In genomic region chr3:45523281-45523680, GRCm38 (mm10) we compare ENCODE assay signal across 30 mouse cellular contexts.
"Had no signal": no experiment of that assay in that cellular context is flagged by ENCODE, and none has a peak within 500 bp of the region (broad histone marks: within the 10 kb centered on the region; RNA-seq: fewer than 3 reads in every experiment).

No protein-coding gene starts in this region.

- H3K9me3 ChIP-seq: limb, embryonic 10.5 days; limb, embryonic 12.5 days; limb, embryonic 13.5 days; limb, embryonic 15.5 days; liver, embryonic 12.5 days; liver, embryonic 13.5 days; liver, embryonic 15.5 days; lung, embryonic 15.5 days; megakaryocyte, embryonic 14.5 days; midbrain, embryonic 10.5 days; midbrain, embryonic 12.5 days; midbrain, embryonic 13.5 days; midbrain, embryonic 15.5 days; neural tube, embryonic 12.5 days had no signal

- ATAC-seq: liver, embryonic 12.5 days; liver, postnatal 0 days; lung, postnatal 0 days; midbrain, embryonic 13.5 days; midbrain, embryonic 15.5 days; midbrain, embryonic 16.5 days had no signal

- H3K4me2 ChIP-seq: limb, embryonic 12.5 days; limb, embryonic 13.5 days; limb, embryonic 15.5 days; liver, embryonic 11.5 days; liver, embryonic 12.5 days; liver, embryonic 13.5 days; liver, embryonic 15.5 days; lung, embryonic 15.5 days; midbrain, embryonic 11.5 days; midbrain, embryonic 12.5 days; midbrain, embryonic 13.5 days; midbrain, embryonic 15.5 days; neural tube, embryonic 12.5 days had no signal

- H3K27me3 ChIP-seq: limb, embryonic 12.5 days; limb, embryonic 13.5 days; limb, embryonic 15.5 days; liver, embryonic 12.5 days; liver, embryonic 13.5 days; liver, embryonic 15.5 days; lung, embryonic 15.5 days; megakaryocyte, embryonic 14.5 days; midbrain, embryonic 12.5 days; midbrain, embryonic 13.5 days; midbrain, embryonic 15.5 days; neural tube, embryonic 12.5 days had no signal

- H3K36me3 ChIP-seq: limb, embryonic 10.5 days; limb, embryonic 12.5 days; limb, embryonic 13.5 days; limb, embryonic 15.5 days; liver, embryonic 12.5 days; liver, embryonic 13.5 days; liver, embryonic 15.5 days; lung, embryonic 15.5 days; midbrain, embryonic 10.5 days; midbrain, embryonic 12.5 days; midbrain, embryonic 13.5 days; midbrain, embryonic 15.5 days; neural tube, embryonic 12.5 days had no signal

- H3K27ac ChIP-seq: limb, embryonic 10.5 days; limb, embryonic 12.5 days; limb, embryonic 13.5 days; limb, embryonic 15.5 days; liver, embryonic 12.5 days; liver, embryonic 13.5 days; liver, embryonic 14.5 days; liver, embryonic 15.5 days; lung, embryonic 15.5 days; macrophage; midbrain, embryonic 10.5 days; midbrain, embryonic 12.5 days; midbrain, embryonic 13.5 days; midbrain, embryonic 15.5 days; neural tube, embryonic 12.5 days had no signal

- H3K4me1 ChIP-seq: limb, embryonic 10.5 days; limb, embryonic 12.5 days; limb, embryonic 15.5 days; liver, embryonic 12.5 days; liver, embryonic 13.5 days; liver, embryonic 15.5 days; lung, embryonic 15.5 days; megakaryocyte, embryonic 14.5 days; midbrain, embryonic 10.5 days; midbrain, embryonic 12.5 days; midbrain, embryonic 13.5 days; midbrain, embryonic 15.5 days; neural tube, embryonic 12.5 days had no signal

- H3K9ac ChIP-seq: limb, embryonic 12.5 days; limb, embryonic 13.5 days; limb, embryonic 15.5 days; liver, embryonic 12.5 days; liver, embryonic 13.5 days; liver, embryonic 14.5 days; liver, embryonic 15.5 days; liver, postnatal 0 days; lung, embryonic 15.5 days; midbrain, embryonic 12.5 days; midbrain, embryonic 13.5 days; midbrain, embryonic 15.5 days; neural tube, embryonic 12.5 days had no signal

- DNase-seq: left cerebral cortex, postnatal 4 days; liver; liver, embryonic 13.5 days; liver, postnatal 0 days; lung, adult 18-20 months; lung, adult 2 months; lung, postnatal 10 days; lung, postnatal 36 days; lung, postnatal 4 days; midbrain, embryonic 14.5 days had no signal

- H3K4me3 ChIP-seq: limb, embryonic 10.5 days; limb, embryonic 12.5 days; limb, embryonic 13.5 days; limb, embryonic 15.5 days; liver, embryonic 12.5 days; liver, embryonic 13.5 days; liver, embryonic 15.5 days; lung, embryonic 15.5 days; megakaryocyte, embryonic 14.5 days; midbrain, embryonic 10.5 days; midbrain, embryonic 12.5 days; midbrain, embryonic 13.5 days; midbrain, embryonic 15.5 days; myocyte; neural tube, embryonic 12.5 days had no signal
